Mouse (Mus musculus) kidney, adult 2 months (tissue): ENCODE data around the gene Calhm5.

Experiments
- CTCF ChIP-seq: fragments of 200-500 bp; conservative IDR thresholded peaks from 2 replicates; pipeline ENCODE4 v1.5.1; 2011; ENCODE audit warnings: low read depth, mild to moderate bottlenecking, control low read depth, low read length, moderate library complexity, mixed read lengths; ENCODE audit not compliant: insufficient read depth, insufficient read length
- POLR2A ChIP-seq: fragments of 200-500 bp; IDR thresholded peaks from one replicate; pipeline ENCODE4 v1.6.1; 2011; ENCODE audit warnings: low read depth, low read length, control low read depth

DNA sequence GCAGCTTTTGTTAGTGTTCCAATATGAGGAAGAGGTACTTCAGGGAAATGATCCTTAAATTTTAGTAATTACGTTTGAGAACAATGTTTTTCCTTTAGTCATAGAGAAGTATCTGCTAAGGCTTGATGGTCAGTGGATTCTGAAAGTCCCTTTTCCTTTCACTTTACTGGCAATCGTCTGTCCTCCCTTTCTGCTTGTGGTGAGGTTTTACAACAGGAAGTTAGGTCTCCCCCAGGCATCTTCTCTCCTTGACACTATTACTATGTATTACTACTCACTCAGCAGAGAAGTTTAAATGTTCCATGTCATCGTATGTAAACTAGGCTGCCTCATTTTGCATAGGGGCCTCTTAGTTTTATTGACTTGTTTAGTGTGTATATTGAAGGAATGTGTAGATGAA is 6.8 kb downstream of the Calhm5 start:
- TF ChIP-seq CTCF = no peak
- no peak for TF ChIP-seq POLR2A
